Mouse (Mus musculus): ENCODE measurements around the gene Fam102a. TPM values are rescaled to one million over a fixed set of nuclear protein-coding genes. Genes with fewer than 3 reads are reported as not detected.

The Fam102a gene
- polyA plus RNA-seq, 1 experiment from 2014 or later: 16.6 TPM

DNA sequence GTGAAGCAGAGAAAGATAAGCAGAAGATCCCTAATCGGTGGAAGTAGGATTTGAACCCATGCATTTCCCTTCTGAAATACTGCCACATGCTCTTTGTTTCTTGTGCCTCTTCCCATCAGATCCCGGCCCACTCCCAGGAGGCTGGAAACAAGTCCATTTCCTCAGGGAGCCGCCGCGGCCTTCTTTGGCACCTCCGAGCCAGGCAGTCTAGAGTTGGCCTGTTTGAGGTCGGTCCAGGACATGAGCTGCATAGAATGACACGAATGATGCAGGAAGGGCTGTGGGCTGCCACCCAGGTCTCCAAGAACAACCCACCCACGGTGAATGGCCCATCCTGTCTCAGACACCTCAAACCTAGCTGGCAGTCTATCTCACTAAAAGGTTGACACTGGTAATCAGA is 41.4 kb downstream of the Fam102a start:
- H3K9me3 ChIP-seq (ENCODE audit: control insufficient read depth, low read length): no peaks in the 10 kb centered on the region
- no peak for DNase-seq (ENCODE audit: low spot score)
- no peaks in the 10 kb centered on the region for H3K27me3 ChIP-seq (ENCODE audit: control insufficient read depth, insufficient read depth, low read length)
- H3K27ac ChIP-seq (replicated peaks): no peak overlapping the region
- 0 out of 2 replicates have a peak, but pooled peaks cover 4% of the 10 kb centered on the region for H3K4me1 ChIP-seq (replicated peaks; ENCODE audit: control insufficient read depth, insufficient read depth)
- H3K4me2 ChIP-seq (replicated peaks; ENCODE audit: low read depth): no peak overlapping the region
- WGBS: 91% methylated on average over 9 of the region's 9 CpGs
- no peak overlapping the region for H3K4me3 ChIP-seq (ENCODE audit: low read depth, low read length)
- ATAC-seq (ENCODE audit: low FRiP score, low TSS enrichment): no peak
- no peak overlapping the region for H3K9ac ChIP-seq (ENCODE audit: low read length)
- no peak for TF ChIP-seq CTCF (IDR thresholded peaks at IDR 0.05; ENCODE audit: low read depth)
- TF ChIP-seq EP300 (optimal IDR thresholded peaks at IDR 0.05): no peak
- 0 out of 2 replicates have a peak, but pooled peaks cover 5% of the 10 kb centered on the region for H3K36me3 ChIP-seq (ENCODE audit: control insufficient read depth, insufficient read depth, low read length)

DNA sequence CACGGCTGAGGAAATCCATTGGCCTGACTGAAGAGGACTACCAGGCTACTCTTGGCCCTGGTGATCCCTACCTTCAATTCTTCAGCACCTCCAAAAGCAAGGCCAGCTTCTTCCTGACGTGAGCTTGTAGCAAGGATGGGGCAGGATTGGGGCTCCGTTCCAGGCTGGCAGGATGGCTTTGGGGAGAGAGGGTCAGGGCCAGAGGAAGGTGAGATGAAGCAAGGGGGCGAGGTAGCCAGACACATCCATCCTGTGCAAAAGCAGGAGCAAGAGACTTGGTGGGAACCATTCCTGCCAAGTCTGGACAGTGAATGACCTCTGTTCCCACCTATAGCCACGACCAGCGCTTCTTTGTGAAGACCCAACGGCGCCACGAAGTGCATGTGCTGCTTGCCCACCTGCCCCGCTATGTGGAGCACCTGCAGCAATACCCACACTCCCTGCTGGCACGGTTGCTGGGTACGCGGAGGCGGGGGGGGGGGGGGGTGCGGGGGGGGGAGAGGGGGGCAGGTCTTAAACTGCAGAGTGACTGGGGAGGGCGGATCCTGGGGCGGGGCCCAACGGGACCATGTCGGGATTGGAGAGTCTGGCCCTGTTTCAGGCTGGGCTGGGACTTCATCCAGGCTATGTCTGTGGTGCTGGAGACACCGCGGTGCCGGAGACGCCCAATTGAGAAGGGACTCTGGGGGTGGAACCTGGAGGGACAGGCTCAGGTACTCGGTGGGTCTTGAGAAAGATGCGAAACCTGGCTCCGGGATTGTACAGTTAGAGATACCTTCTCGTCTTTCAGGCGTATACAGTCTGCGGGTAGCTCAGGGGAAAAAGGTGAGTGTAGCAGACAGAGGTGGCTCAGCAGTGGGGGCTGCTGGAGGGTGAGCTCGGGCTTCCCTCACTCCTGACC is 43.3 kb downstream of the Fam102a start:
- Histone ChIP-seq H3K4me3 (ENCODE audit: low read depth, low read length) (no peak overlapping the region), H3K27ac (replicated peaks) (no peak overlapping the region), H3K4me1 (replicated peaks; ENCODE audit: control insufficient read depth, insufficient read depth) (peaks cover 4% of the 10 kb centered on the region; the same call in 1 of the 2 replicates), H3K36me3 (ENCODE audit: control insufficient read depth, insufficient read depth, low read length) (no peaks in the 10 kb centered on the region), H3K27me3 (ENCODE audit: control insufficient read depth, insufficient read depth, low read length) (no peaks in the 10 kb centered on the region), H3K9me3 (ENCODE audit: control insufficient read depth, low read length) (no peaks in the 10 kb centered on the region), H3K4me2 (replicated peaks; ENCODE audit: low read depth) (no peak overlapping the region), H3K9ac (ENCODE audit: low read length) (no peak overlapping the region)
- no peak for TF ChIP-seq CTCF (IDR thresholded peaks at IDR 0.05; ENCODE audit: low read depth)
- no peak for TF ChIP-seq EP300 (optimal IDR thresholded peaks at IDR 0.05)
- WGBS: 34% methylated on average over 24 of the region's 30 CpGs
- DNase-seq (ENCODE audit: low spot score) (peak; percentile 51), ATAC-seq (ENCODE audit: low FRiP score, low TSS enrichment) (no peak)

DNA sequence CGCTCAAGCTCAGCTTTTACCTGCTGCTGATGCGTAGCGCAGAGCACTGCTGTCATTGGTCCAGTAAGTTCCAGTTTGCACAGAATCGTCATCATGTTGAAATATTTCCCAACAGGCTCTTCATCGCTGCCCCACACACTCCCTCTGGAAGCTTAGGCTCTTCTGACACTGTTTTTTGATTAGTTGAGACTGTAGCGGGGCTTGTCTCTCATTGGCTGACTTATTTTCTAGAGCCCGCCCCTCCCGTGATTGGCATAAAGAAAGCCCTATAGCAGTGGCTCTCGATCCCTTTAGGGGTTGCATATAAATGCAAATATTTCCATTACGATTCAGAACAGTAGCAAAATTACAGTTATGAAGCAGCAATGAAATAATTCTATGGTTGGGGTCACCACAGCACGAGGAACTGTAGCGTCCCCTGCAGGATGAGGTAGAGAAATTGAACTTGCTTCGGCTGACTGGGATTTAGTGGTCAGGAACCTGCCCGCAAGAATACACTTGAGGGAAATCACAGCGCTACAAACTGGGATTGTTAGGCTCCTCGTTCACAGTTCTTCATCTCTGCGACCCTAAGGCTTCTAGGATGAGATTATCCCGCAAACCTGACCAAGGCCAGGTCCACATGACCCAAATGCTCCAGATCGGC is 46.4 kb downstream of the Fam102a start:
- no peak for ATAC-seq (ENCODE audit: low FRiP score, low TSS enrichment)

DNA sequence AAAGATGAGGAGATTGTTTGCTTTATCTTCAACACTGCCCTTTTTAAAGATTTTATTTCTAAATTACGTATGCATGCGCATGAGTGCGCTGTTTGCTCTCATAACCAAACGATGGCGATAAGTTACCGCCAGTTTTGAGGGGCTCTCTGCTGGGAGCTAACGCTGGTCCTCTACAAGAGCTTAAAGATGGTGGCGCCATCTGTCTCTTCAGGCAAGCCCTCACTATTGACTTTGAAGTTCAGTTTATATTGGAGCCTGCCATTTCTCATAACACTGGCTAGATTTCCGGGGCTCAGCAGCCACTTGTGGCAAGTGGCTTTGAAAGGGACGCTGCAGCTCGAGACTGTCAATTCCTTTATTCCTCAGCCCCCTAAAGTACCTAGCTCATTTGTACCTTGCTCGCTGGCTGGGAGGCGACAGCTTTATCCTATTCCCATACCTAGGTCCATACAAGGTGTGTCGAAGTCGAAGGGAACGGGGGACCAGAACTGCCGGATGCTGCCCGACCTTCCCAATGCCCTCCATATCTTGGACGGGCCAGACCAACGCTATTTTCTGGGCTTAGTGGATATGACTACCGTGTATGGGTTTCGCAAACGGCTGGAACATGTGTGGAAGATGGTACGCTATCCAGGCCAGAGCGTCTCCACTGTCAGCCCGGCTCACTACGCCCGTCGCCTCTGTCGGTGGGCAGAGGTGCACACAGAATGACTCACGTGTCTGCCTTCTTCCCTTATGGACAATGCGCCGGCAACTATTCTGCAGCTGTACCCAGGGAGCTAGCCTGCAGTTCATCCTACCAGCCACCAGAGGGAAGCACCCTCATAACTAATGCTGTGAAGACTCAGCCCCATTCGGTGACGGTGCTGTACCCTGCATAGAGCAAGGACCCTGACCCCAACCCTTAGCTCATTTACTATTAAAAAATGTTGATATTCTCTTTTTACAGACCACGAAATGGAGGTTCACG is 48.0 kb downstream of the Fam102a start:
- Histone ChIP-seq H3K4me3 (ENCODE audit: low read depth, low read length) (no peak overlapping the region), H3K27me3 (ENCODE audit: control insufficient read depth, insufficient read depth, low read length) (no peaks in the 10 kb centered on the region), H3K36me3 (ENCODE audit: control insufficient read depth, insufficient read depth, low read length) (no peaks in the 10 kb centered on the region), H3K9me3 (ENCODE audit: control insufficient read depth, low read length) (no peaks in the 10 kb centered on the region), H3K4me2 (replicated peaks; ENCODE audit: low read depth) (peak overlapping the region; percentile 45), H3K9ac (ENCODE audit: low read length) (no peak overlapping the region), H3K4me1 (replicated peaks; ENCODE audit: control insufficient read depth, insufficient read depth) (no peaks in the 10 kb centered on the region; the same call in 1 of the 2 replicates), H3K27ac (replicated peaks) (no peak overlapping the region)
- WGBS: 14% methylated on average over 37 of the region's 37 CpGs
- ATAC-seq (ENCODE audit: low FRiP score, low TSS enrichment) (peak; percentile 72), DNase-seq (ENCODE audit: low spot score) (peak; percentile 77)
- peak; percentile 99 for TF ChIP-seq CTCF (IDR thresholded peaks at IDR 0.05; ENCODE audit: low read depth)
- no peak for TF ChIP-seq EP300 (optimal IDR thresholded peaks at IDR 0.05)

More for the DNA sequence above, 46.4 kb downstream of the Fam102a start:
- Histone ChIP-seq H3K27me3 (ENCODE audit: control insufficient read depth, insufficient read depth, low read length) (no peaks in the 10 kb centered on the region), H3K9ac (ENCODE audit: low read length) (no peak overlapping the region), H3K9me3 (ENCODE audit: control insufficient read depth, low read length) (no peaks in the 10 kb centered on the region), H3K27ac (replicated peaks) (no peak overlapping the region), H3K4me1 (replicated peaks; ENCODE audit: control insufficient read depth, insufficient read depth) (no peaks in the 10 kb centered on the region; the same call in 1 of the 2 replicates), H3K4me2 (replicated peaks; ENCODE audit: low read depth) (no peak overlapping the region), H3K4me3 (ENCODE audit: low read depth, low read length) (no peak overlapping the region), H3K36me3 (ENCODE audit: control insufficient read depth, insufficient read depth, low read length) (no peaks in the 10 kb centered on the region)
- WGBS: 43% methylated on average over 19 of the region's 19 CpGs
- TF ChIP-seq EP300 (optimal IDR thresholded peaks at IDR 0.05) (no peak), CTCF (IDR thresholded peaks at IDR 0.05; ENCODE audit: low read depth) (peak; percentile 28)
- no peak for DNase-seq (ENCODE audit: low spot score)

DNA sequence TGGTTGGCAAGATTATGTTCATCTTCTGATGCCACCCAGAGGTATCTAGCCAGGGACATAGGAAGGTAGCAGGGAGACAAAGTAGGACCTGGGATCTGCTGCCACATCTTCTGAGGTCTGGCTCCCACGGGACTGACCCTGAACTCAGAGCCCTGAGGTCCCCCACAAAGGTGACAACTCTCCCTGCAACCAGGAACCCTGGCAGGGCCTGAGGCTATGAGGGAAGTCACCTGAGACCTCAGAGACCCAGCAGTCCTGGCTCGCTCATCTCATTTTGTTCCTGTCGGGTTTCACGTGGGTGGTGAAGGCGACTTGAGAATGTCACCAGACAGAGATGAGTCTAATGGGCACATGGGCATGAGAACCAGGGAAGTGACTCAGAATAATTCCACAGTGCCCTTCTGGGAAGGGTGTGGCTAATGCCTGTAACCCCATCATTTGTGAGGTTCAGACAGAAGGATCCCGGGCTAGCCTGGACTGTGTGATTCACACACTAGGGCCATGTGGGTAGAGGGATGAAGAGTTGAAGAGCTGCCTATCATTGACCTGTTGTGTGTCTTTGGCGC is 50.1 kb downstream of the Fam102a start:
- Histone ChIP-seq H3K9me3 (ENCODE audit: control insufficient read depth, low read length) (no peaks in the 10 kb centered on the region), H3K27me3 (ENCODE audit: control insufficient read depth, insufficient read depth, low read length) (no peaks in the 10 kb centered on the region), H3K36me3 (ENCODE audit: control insufficient read depth, insufficient read depth, low read length) (no peaks in the 10 kb centered on the region), H3K9ac (ENCODE audit: low read length) (no peak overlapping the region), H3K27ac (replicated peaks) (no peak overlapping the region), H3K4me1 (replicated peaks; ENCODE audit: control insufficient read depth, insufficient read depth) (no peaks in the 10 kb centered on the region; the same call in 1 of the 2 replicates), H3K4me3 (ENCODE audit: low read depth, low read length) (no peak overlapping the region), H3K4me2 (replicated peaks; ENCODE audit: low read depth) (no peak overlapping the region)
- ATAC-seq (ENCODE audit: low FRiP score, low TSS enrichment): no peak
- no peak for DNase-seq (ENCODE audit: low spot score)
- TF ChIP-seq EP300 (optimal IDR thresholded peaks at IDR 0.05) (no peak), CTCF (IDR thresholded peaks at IDR 0.05; ENCODE audit: low read depth) (no peak)
- WGBS: 88% methylated on average over 7 of the region's 7 CpGs
